Mouse (Mus musculus) heart, postnatal 14 days (tissue): ENCODE results near the gene Frs2. TPM values are rescaled to one million over a fixed set of nuclear protein-coding genes. Genes with fewer than 3 reads are reported as not detected.
"Not testable (repeated sequence)": the region's sequence is repeated elsewhere in the genome, so short reads cannot be mapped to it uniquely, and the experiment has no call there.

ENCODE experiments used
- DNase-seq, 2 experiments: peaks; one replicate each; pipeline ENCODE4 v3.0.0; 2021 to 2022
- intact Hi-C: fragments of 180-260 bp; cut with DNase I; formaldehyde crosslinking; loops from one replicate; pipeline ENCODE4 v1.15.1; 2025
- total RNA-seq, 2 experiments: library from RNA; stranded (reverse); gene quantifications; 2 replicates each; pipeline ENCODE4 v1.2.3; 2021

Frs2 gene
- total RNA-seq, 2 experiments from 2014 or later, result 17.9 to 19.5 TPM

DNA sequence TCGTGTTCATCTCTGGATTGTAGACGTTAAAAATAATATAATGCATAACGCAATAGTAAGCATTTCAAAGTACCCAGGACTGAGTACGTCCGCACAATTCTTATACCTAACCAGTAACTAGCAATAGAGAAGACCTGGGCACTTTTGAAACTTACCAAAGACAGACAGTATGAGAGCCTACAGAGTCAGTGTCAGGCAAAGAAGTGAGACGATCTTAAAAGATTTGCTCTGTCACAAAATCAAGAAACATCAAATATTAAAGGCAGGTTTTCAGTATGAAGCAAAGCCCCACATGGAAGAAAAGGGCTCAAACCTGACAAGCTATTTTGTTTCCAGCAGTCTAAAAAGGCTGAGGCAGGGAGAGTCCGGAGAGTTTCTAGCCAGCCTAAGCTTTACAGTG, 907 bp upstream of the Frs2 start:
- intact Hi-C loops, result loop anchor here (2.0 to 5.0 kb wide), 2 partner anchors 52 to 86 kb away; partner anchors contain the start of gene Cct2
- DNase-seq, result no peak

DNA sequence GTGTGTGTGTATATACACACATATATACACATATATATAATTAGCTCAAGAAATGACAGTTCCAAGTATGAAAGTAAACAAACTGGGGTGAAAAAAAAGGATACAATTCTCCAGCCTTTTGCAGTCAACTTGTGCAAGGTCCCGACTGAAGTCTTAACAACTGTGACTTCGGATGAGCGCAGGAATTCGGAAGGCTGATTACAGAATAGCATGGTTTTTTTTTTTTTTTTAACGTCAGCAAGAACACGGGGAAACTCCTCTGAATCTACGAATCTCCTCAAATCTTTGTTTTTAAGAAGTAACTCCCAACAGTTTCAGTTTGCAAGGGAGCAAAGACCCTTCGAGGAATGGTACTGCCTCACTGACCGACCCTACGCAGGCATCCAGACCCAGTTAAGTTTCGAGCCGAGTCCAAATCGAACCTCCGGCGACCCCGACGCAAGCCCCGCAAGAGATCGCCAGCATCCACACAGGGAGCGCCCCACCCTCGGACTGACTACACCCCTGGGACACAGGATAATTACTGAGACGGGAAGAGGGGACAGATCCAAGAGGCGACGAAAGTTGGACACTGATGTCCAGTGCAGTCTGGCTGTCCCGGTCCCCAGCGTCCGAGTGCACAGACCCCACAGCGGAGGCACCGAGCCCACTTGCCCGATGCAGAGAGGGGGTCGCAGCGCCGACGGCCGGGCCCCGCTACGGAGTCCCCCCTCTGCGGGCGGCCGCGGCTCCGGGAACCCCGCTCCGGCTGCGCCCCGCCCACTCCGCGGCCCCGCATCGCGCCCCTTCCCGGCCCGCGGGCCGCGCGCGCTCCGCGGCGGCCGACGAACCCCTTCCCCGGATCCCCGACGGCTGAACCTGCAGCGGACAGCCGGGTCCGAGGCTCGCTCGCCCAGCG, 622 bp downstream of the Frs2 start:
- peak in 1 of 2 experiments; percentile 41 for DNase-seq
- intact Hi-C loops, result loop anchor here (2.0 to 5.0 kb wide), 2 partner anchors 50 to 85 kb away; partner anchors contain the start of gene Cct2

DNA sequence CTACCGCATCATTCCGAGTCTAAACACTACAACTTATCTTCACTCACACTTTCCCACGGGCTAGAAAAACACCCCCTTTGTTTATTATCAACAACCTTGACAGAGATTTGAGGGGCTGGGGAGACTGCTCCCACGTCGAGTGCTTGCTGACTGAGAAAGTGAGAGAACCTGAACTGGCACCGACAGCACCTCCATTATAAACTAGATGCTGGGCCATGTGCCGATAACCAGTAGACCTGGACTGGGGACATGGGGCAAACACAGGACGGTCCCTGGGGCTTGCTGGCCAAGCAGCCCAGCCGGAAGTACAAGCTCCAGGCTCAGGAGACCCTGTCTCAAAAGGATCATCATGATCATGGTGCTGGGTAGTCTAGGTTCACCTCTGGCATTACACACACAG, 1.9 kb downstream of the Frs2 start:
- no peak for DNase-seq
- intact Hi-C loops, result loop anchor here (5.0 kb wide), 1 partner anchor 49 kb away; no protein-coding TSS in a partner anchor

DNA sequence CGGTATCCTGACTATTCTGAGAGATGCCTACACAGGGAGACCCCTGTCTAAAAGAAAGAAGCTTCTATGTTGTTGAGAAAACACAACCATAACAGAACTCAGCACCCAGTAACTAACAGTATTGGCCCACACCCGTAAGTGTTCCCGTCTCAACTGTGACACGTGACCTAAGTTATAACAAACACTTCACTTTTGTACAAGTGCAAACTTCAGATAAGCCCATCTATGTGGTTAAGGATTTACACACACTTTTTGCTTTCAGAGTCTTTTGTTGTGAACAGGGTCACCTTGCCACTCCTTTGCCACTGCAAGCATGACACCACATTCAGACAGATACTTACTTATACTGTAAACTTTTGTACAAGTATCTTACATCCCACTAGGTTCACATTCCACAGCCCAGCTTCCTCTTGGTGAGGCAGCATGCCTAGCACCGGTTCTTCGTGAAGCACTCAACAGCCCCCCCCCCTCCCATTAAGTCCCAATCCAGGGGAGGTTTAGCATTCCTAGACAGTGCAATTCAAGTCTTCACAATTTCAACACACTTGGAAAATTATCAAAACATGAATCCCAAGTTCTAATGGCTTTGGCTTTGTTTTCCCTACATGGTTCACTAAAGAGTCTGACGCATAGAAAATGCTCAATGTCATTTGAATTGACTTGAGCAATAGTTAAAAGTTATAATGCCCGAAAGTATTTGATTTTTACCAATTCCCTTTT, 2.6 kb downstream of the Frs2 start:
- intact Hi-C loops, result loop anchor here (5.0 kb wide), 1 partner anchor 48 kb away; no protein-coding TSS in a partner anchor
- no peak for DNase-seq

DNA sequence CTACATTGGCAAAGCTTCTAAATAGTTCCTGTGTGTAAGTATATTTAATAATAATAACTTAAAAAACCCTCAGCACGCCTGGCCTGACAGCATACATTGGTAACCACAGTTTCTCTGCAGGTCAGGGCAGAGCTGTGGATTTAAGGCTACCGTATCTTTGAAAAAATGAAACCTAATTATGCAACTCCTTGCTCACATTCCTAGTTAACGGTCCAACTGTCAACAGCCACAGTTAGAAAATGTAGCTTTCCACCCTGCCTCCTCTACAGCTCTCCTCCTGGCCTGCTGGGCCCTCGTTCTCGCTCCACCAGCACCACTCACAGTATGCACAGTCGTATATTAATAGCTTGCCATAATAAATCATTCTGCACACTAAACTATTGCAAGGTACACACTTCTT, 3.7 kb downstream of the Frs2 start:
- no peak for DNase-seq
- intact Hi-C loops, result loop anchor here (5.0 kb wide), 1 partner anchor 47 kb away; no protein-coding TSS in a partner anchor

DNA sequence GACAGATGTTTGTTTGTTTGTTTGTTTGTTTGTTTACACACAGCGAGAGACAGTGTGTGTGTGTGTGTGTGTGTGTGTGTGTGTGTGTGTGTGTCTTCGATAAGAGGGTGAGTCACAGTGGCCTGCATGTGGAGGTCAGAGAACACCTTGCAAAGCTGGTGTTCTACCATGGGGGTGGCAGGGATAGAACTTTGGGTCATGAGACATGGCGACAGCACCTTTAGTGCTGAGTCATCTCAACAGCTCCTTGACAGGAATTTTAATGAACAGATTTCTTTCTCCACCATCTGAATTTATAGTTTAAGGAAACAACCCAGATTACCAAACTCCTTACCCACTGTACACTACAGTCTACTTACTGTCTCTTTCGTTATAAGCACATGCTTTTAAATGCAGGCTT, 4.3 kb downstream of the Frs2 start:
- intact Hi-C loops, result no loop called here
- no peak for DNase-seq

DNA sequence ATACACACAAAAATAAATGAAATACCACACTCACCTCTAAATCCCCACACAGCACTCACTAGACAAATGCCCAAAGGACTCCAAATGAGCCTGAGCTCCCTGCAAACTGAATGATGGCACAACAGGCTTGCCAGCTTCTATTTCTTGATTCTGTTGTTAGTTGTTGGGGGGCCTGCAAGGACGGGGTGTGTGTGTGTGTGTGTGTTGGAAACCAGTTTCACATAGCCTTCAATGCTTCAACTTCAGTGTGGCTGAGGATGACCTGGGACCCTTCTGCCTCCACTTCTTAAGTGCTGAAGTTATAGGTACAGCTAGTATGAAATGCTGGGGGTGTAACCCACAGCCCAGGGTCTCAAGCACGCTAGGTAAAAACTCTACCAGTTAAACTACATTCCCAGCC, 5.0 kb downstream of the Frs2 start:
- no peak for DNase-seq
- intact Hi-C loops, result no loop called here

DNA sequence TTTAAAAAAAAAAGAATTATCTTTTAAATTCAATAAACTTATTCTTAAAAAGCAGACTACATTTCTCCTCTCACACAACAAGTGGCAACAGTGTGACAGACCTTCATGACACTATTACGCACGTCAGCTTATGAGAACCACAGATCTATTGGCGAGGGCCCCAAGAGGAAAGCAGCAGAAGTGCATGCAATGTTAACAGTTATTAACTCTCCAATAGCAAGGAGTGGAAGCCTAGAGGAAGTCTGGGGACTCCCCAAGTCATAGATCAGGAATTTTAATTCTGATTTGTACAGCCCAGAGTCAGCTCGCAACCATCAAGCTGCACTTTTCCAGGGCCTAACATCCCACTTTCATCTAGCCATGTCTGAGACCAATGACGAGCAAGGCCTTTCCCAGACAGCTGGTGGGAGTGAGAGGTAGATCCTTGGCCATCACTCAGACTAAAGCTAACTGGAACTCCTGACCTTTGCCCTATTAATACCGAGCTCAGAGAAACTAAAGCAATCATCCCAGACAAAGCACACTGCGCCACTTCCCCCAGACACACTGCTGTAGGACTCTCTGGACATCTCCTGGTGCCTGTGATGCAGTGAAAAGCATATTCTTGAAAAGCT, 6.3 kb downstream of the Frs2 start:
- intact Hi-C loops, result no loop called here

DNA sequence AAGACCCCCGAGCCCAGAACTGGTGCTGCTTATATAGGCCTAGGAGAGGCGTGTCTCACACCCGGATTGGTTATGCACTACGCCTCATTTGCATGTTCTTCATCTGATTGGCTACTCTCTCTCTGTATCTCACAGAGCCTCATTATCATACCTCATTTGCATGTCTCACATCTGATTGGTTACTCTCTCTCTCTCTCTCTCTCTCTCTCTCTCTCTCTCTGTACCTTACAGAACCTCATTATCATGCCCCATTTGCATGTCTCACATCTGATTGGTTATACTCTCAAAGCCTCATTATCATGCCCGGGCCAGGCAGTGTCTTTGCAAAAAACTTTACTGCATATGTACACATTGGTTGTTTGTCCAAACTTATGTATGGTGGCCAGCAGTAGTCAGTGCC, 16.8 kb downstream of the Frs2 start:
- intact Hi-C loops, DNase-seq: not testable (repeated sequence)

More for the DNA sequence above, 6.3 kb downstream of the Frs2 start:
- DNase-seq, result no peak

DNA sequence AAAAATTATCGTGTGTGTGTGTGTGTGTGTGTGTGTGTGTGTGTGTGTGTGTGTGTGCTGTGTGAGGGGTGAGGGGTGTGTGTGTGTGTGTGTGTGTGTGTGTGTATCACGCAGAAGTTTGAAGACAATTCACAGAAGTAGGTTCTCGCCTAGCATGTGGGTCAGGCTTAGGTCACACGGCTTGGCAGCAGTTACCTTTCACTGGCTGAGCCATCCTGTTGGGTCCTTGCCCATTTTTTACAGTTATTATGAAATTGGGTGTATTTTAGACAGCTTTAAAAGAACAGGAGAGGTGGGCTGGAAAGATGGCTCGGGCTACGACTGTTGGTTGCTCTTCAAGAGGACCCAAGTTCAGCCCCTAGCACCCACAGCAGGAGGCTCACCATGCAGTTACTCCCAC, 18.3 kb downstream of the Frs2 start:
- DNase-seq, result peak; percentile 46 to 57
- intact Hi-C loops, result no loop called here

DNA sequence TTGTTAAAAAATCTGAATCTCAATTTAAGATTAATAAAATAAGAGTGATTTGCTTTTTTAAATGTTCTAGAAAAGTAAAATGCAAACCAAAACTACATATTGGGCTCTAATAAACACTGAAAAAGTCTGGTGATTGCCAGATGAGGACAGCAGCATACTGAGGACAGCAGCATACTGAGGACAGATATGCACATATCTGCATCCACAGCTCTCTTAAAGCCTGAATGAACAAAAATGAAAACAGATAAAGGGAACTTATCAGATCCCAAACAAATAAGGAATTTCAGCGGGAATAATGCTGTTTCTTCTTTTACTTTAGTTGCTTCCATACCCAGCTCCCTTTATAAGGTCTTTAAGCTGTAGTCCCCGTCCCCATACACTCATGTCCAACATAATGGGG, 19.6 kb downstream of the Frs2 start:
- intact Hi-C loops, result no loop called here
- no peak for DNase-seq

DNA sequence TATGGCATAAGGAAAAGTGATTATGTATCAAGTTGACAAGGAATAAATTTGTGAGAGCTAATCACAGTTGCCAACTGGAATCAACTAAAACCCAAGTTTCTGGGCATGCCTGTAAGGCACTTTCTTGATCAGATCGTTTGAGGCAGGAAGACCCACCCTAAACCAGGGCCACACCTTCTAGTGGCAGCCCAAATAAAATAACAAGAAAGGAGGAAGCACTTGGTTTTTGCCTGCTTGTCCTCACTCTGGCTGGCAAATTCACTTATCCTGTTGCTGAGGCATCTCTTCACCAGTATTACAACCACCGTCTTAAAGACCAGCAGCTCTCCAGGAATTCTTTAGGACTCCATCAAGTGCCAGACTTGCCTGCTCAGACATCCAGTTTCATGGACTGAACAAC, 20.9 kb downstream of the Frs2 start:
- no peak for DNase-seq
- intact Hi-C loops, result no loop called here

DNA sequence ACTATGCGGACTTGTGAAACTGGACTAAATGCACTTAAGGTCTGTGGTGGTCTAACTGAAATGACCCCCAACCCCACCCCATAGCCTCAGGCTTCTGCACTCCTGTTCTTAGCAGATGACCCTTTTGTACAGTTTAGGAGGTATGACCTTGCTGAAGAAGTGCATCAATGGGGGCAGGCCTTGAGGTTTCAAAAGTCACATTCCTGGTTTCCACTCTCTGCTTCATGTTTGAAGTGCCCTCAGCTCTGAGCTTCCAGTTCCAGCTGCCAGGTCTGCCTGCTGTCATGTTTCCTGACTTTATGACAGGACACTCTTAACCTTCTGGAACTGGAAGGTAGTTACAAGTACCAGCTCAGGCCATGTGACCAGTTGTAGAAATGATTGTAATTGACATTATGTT, 21.6 kb downstream of the Frs2 start:
- DNase-seq, result no peak

DNA sequence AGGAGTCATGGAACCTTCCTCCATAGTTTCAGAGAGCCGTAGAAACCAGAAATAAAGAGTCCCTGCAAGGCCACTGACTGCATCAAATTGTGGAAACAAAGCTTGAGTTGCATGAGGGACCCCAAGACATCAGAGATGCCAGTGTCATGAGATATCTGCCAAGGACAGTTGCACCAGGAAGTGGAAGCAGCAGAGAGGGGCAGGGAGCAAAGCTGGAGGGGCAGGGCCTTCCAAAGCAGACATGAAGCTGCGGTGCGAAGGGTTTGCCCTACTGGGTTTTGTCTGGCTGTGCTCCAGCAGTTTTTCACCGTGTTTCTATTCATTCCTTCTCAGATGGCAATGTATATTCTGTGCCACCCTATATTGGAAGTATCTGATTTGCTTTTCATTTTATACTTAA, 22.1 kb downstream of the Frs2 start:
- intact Hi-C loops, result no loop called here
- DNase-seq, result no peak

More for the DNA sequence above, 21.6 kb downstream of the Frs2 start:
- intact Hi-C loops, result no loop called here

DNA sequence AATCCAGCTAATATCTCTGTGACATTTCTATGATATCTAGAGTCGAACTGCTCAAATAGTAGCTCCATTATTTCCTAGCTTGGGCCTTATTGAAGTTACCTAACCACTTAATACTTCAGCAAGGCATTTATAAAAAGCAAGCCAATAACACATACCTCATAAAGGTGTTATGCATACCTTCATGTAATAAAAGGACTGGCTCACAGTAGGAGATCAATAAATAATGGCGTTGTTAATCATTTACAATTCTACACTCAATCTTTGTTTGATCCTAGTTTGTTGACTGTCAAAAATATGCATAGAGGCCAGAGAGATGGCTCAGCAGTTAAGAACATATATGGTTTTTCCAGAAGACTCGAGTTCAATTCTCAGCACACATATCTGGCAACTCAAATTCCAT, 26.9 kb downstream of the Frs2 start:
- intact Hi-C loops, result no loop called here
- DNase-seq, result no peak

DNA sequence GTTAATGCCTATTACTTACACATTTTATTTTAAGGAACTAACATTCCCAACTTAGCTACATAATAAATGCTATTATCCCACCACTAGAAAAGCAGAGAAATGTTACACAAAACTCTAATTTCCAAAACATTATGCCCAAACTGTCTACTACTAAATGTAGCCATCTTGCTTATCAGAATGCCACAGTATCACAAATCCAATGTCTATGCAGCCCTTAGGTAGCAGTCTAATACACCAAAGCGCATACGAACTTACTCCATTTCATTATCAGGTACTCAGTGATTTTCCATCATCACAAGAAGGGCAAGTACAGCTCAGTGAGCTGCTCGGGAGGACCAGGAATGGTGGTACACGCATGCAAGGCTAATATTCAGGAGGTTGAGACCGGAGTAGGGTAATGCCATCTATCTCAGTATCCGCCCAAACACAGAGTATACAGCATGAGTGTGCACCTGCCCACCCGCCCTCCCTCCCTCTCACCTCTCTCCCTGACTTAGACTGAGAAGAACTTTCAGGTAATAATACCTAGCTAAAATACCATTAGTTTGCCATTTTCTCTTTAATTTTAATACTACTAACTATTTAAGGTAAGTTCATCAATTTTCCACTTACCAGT, 28.2 kb downstream of the Frs2 start:
- DNase-seq, result no peak
- intact Hi-C loops, result no loop called here

DNA sequence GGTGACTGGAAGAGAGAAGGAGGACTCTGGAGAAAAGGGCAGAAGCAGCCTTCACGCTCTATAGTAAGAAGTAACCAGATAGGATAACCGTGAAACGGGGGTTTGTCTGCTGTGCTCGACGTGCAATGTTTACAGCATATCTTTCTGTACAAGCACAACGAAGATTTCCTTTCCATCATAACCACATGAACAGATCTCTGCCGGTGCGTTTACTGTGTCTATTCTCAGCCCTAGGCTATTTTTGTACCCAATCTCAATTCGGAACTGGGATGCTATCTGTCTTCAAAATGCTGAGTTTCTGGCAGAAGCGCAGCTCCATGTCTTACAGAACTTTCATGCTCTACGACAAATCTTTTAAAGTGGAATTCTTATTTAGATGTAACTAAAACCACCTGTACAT, 28.8 kb downstream of the Frs2 start:
- no peak for DNase-seq
- intact Hi-C loops, result no loop called here

DNA sequence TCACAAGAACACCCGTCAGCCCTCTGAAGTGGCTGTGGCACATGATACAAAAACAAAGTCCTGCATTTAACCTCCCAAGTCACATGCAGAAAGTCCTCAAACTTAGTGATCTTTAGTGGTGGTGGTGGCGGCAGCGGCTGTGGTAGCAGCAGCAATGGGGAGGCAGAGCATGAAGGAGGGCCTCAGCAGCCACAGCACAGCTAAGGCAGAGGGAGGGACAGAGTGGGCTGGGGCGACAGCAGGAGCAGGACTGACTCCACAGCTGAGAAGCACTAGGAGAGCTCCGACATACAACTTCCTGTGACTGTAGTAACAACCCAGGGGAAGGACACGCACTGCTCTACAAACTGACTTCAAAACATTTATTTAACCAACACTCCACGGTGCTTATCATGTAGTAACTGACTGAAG, 29.9 kb downstream of the Frs2 start:
- DNase-seq, result no peak
- intact Hi-C loops, result no loop called here

DNA sequence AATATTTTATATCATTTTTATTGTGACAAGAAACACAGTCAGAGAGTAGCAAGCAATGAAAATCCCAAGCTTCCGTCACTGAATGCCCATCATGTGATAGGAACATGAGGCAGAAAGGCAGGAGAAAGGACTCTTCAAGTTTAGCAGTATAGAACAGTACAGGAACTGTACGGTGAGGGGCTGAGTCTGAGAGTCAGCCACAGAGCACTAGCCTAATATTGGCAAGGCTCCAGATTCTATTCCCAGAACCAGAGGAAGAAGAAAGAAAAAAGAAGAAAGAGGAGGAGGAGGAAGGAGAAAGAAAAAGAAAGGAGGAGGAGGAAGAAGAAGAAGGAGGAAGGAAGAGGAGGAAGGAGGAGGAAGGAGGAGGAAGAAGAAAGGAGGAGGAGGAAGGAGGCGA, 32.7 kb downstream of the Frs2 start:
- no peak for DNase-seq
- intact Hi-C loops, result no loop called here

DNA sequence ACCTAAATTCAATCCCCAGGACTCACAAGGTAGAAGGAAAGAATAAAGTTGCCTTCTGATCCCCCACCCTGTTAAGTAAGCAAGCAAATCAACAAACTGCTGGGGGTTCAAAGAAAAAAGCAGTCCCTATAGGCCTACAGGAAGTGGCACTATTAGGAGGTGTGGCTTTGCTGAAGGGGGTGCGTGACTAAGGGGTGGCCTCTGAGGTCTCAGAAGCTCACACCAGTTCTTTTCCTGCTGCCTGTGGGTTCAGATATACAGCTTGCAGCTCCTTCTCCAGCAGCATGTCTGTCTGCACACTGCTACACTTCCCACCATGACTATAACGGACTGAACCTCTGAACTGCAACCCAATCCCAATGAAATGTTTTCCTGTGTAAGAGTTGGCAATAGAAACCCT, 35.8 kb downstream of the Frs2 start:
- no peak for DNase-seq
- intact Hi-C loops, result no loop called here

DNA sequence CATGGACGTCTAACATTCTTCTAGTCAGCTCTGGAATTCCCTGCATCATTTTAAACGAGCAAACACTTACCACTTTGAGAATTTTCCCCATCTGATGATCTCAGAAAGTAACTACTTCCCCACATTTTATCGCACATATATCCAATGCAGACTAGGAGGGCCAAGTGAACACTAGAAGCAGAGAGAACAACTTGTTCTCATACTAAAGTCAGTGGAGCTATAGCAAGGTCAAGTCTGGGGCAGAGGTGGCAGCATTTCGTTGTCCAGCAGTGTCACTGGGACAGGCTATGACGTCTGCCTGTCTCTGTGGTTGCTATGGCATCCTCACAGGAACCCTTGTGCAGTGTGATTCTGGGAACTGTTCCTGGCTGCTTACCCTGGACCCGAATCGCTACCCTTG, 36.9 kb downstream of the Frs2 start:
- intact Hi-C loops, result no loop called here

More for the DNA sequence above, 36.9 kb downstream of the Frs2 start:
- DNase-seq, result no peak
